Mouse (Mus musculus) gastrocnemius, postnatal 14 days (tissue): ENCODE measurements at regions not wholly inside any gene's neighbourhood (a gene's known extent, or its start where the extent isn't known, plus 50 kb on each side); places are given as distances from the start of the nearest gene placed in this dataset.

ENCODE experiments used
- DNase-seq: peaks from one replicate; pipeline ENCODE4 v3.0.0; 2021; ENCODE audit warnings: mixed read lengths
- intact Hi-C: fragments of 180-260 bp; cut with DNase I; formaldehyde crosslinking; loops from one replicate; pipeline ENCODE4 v1.15.1; 2025; ENCODE audit warnings: low total_unique reads

- intact Hi-C loops: no loop called here
- DNase-seq: no peak
These were observed 340.9 kb upstream of the Apob start for GRCm38 (mm10) chr12:7636417-7637175.

GRCm38 (mm10) chr12:7637629-7638028, 339.8 kb upstream of the Apob start:
- intact Hi-C loops: no loop called here
- no peak for DNase-seq

GRCm38 (mm10) chr12:7650851-7651250, 326.6 kb upstream of the Apob start:
- DNase-seq: no peak
- intact Hi-C loops: loop anchor here (1.0 kb wide), 1 partner anchor 28 kb away; no protein-coding TSS in a partner anchor

GRCm38 (mm10) chr12:7662027-7662426, 315.4 kb upstream of the Apob start:
- intact Hi-C loops: no loop called here
- DNase-seq: no peak

- no peak for DNase-seq
- intact Hi-C loops: no loop called here
These were observed 307.3 kb upstream of the Apob start for GRCm38 (mm10) chr12:7670114-7670513.

- intact Hi-C loops: no loop called here
- DNase-seq: no peak
These were observed 306.9 kb upstream of the Apob start for GRCm38 (mm10) chr12:7670561-7670960.

- intact Hi-C loops: no loop called here
- DNase-seq: no peak
These were observed 285.5 kb upstream of the Apob start for GRCm38 (mm10) chr12:7691996-7692395.

- intact Hi-C loops: no loop called here
- no peak for DNase-seq
These were observed 279.0 kb upstream of the Apob start for GRCm38 (mm10) chr12:7698324-7698944.

GRCm38 (mm10) chr12:7709102-7709501, 268.3 kb upstream of the Apob start:
- intact Hi-C loops: no loop called here

GRCm38 (mm10) chr12:7709872-7710271, 267.6 kb upstream of the Apob start:
- DNase-seq: no peak
- intact Hi-C loops: no loop called here

More at GRCm38 (mm10) chr12:7709102-7709501, 268.3 kb upstream of the Apob start:
- DNase-seq: no peak

GRCm38 (mm10) chr12:7715091-7715490, 262.4 kb upstream of the Apob start:
- intact Hi-C loops: no loop called here

GRCm38 (mm10) chr12:7718556-7718955, 258.9 kb upstream of the Apob start:
- DNase-seq: no peak
- intact Hi-C loops: no loop called here

More at GRCm38 (mm10) chr12:7715091-7715490, 262.4 kb upstream of the Apob start:
- no peak for DNase-seq

- no peak for DNase-seq
- intact Hi-C loops: no loop called here
These were observed 258.4 kb upstream of the Apob start for GRCm38 (mm10) chr12:7719080-7719479.

- intact Hi-C loops: no loop called here
- no peak for DNase-seq
These were observed 252.5 kb upstream of the Apob start for GRCm38 (mm10) chr12:7724992-7725391.

- intact Hi-C loops: no loop called here
- DNase-seq: no peak
These were observed 239.4 kb upstream of the Apob start for GRCm38 (mm10) chr12:7738020-7738419.

- intact Hi-C loops: no loop called here
These were observed 238.7 kb upstream of the Apob start for GRCm38 (mm10) chr12:7738629-7739351.

GRCm38 (mm10) chr12:7739352-7739994, 238.0 kb upstream of the Apob start:
- intact Hi-C loops: no loop called here
- DNase-seq: no peak

More at GRCm38 (mm10) chr12:7738629-7739351, 238.7 kb upstream of the Apob start:
- DNase-seq: no peak

- intact Hi-C loops: no loop called here
- DNase-seq: no peak
These were observed 230.7 kb upstream of the Apob start for GRCm38 (mm10) chr12:7746708-7747107.

GRCm38 (mm10) chr12:7749319-7750238, 227.9 kb upstream of the Apob start:
- intact Hi-C loops: no loop called here
- DNase-seq: no peak
